Mouse (Mus musculus) embryonic facial prominence, embryonic 11.5 days (tissue): ENCODE results near the gene Itga3. TPM values are rescaled to one million over a fixed set of nuclear protein-coding genes. Genes with fewer than 3 reads are reported as not detected.

ENCODE experiments used
- ATAC-seq: fragments of 200-750 bp; cut with Nextera tagmentation; replicated peaks from 2 replicates; pipeline ENCODE4 v1.8.0; 2017; ENCODE audit warnings: low read depth; ENCODE audit not compliant: insufficient number of reproducible peaks, low FRiP score, low TSS enrichment
- DNase-seq: peaks from one replicate; pipeline ENCODE4 v3.0.0-alpha.2; 2015; ENCODE audit warnings: low spot score
- H3K27ac ChIP-seq: fragments of 300-500 bp; sonication (generic); replicated peaks from 2 replicates; pipeline ENCODE4 v1.5.1; 2014; ENCODE audit warnings: mild to moderate bottlenecking, low read depth, low read length, control low read depth
- H3K27me3 ChIP-seq: fragments of 300-500 bp; sonication (generic); 2 replicates; pipeline ENCODE4 v1.6.1; 2014; ENCODE audit warnings: mild to moderate bottlenecking, low read length, moderate library complexity, mixed read lengths; ENCODE audit not compliant: control insufficient read depth, insufficient read depth
- H3K36me3 ChIP-seq: fragments of 300-500 bp; sonication (generic); replicated peaks from 2 replicates; pipeline ENCODE4 v1.6.1; 2014; ENCODE audit warnings: low read depth, mild to moderate bottlenecking, low read length, moderate library complexity, mixed read lengths; ENCODE audit not compliant: control insufficient read depth, insufficient read depth
- H3K4me1 ChIP-seq: fragments of 300-500 bp; sonication (generic); 2 replicates; pipeline ENCODE4 v1.6.1; 2014; ENCODE audit warnings: low read length, mixed read lengths; ENCODE audit not compliant: control insufficient read depth, insufficient read depth
- H3K4me2 ChIP-seq: fragments of 300-500 bp; sonication (generic); 2 replicates; pipeline ENCODE4 v1.6.1; 2014; ENCODE audit warnings: low read depth, mild to moderate bottlenecking, control low read depth, low read length, moderate library complexity
- H3K4me3 ChIP-seq: fragments of 300-500 bp; sonication (generic); 2 replicates; pipeline ENCODE4 v1.5.1; 2014; ENCODE audit warnings: low read depth, low read length, control low read depth
- H3K9ac ChIP-seq: fragments of 300-500 bp; sonication (generic); replicated peaks from 2 replicates; pipeline ENCODE4 v1.6.1; 2014; ENCODE audit warnings: mild to moderate bottlenecking, control low read depth, low read length
- H3K9me3 ChIP-seq: fragments of 300-500 bp; sonication (generic); replicated peaks from 2 replicates; pipeline ENCODE4 v1.6.1; 2016; ENCODE audit warnings: mild to moderate bottlenecking, low read length, inconsistent platforms, mixed read lengths; ENCODE audit not compliant: control insufficient read depth
- WGBS: fragments of 180-500 bp; shearing (Covaris S2); extraction: QIAGEN DNeasy Blood & Tissue Kit; methylation state at CpG from one replicate; pipeline ENCODE4 v1.1.7; 2014; 5-methylcytosine and 5-hydroxymethylcytosine counted together
- polyA plus RNA-seq: library from polyadenylated mRNA; unstranded; fragments of >200 nt; fragmentation: Nextera tagmentation; extraction: Ambion mirVana; gene quantifications from 2 replicates; pipeline ENCODE4 v1.2.1, GENCODE M21; 2014

Gene Itga3
- polyA plus RNA-seq, 1 experiment from 2014 or later: 5.1 TPM

GRCm38 (mm10) chr11:95009629-95010014 is 67.0 kb downstream of the Itga3 start, which contains the start of gene Samd14:
Gene Samd14 (plus strand): TSS chr11:95009879.
- peak within 1 kb of the TSS; percentile 88 for H3K9ac ChIP-seq
- DNase-seq (peak; percentile 88), ATAC-seq (peak; percentile 63)
- WGBS: under 1% methylated on average over 30 of the region's 32 CpGs
- no peaks in the 10 kb centered on the region for H3K27me3 ChIP-seq
- H3K4me1 ChIP-seq: peaks cover 8% of the 10 kb centered on the region
- H3K27ac ChIP-seq: peak within 1 kb of the TSS; percentile 89
- H3K36me3 ChIP-seq: peaks cover 2% of the 10 kb centered on the region; the same call in 1 of the 2 replicates
- peak within 1 kb of the TSS; percentile 78 for H3K4me3 ChIP-seq
- H3K9me3 ChIP-seq: no peaks in the 10 kb centered on the region
- H3K4me2 ChIP-seq: peak within 1 kb of the TSS; percentile 69

GRCm38 (mm10) chr11:95008661-95009628 is 67.7 kb downstream of the Itga3 start:
- no peaks in the 10 kb centered on the region for H3K9me3 ChIP-seq
- WGBS: 41% methylated on average over 15 of the region's 15 CpGs
- H3K9ac ChIP-seq: peak overlapping the region; percentile 88
- no peaks in the 10 kb centered on the region; the same call in 1 of the 2 replicates for H3K36me3 ChIP-seq
- DNase-seq: no peak
- peak overlapping the region; percentile 69 for H3K4me2 ChIP-seq
- ATAC-seq: no peak; the same call in 1 of the 2 replicates
- peak overlapping the region; percentile 89 for H3K27ac ChIP-seq
- H3K4me1 ChIP-seq: peaks cover 8% of the 10 kb centered on the region
- no peaks in the 10 kb centered on the region for H3K27me3 ChIP-seq
- peak overlapping the region; percentile 78 for H3K4me3 ChIP-seq

- peaks cover 5% of the 10 kb centered on the region for H3K4me1 ChIP-seq
- H3K9me3 ChIP-seq: no peaks in the 10 kb centered on the region
- H3K9ac ChIP-seq: no peak overlapping the region; the same call in 1 of the 2 replicates
- no peaks in the 10 kb centered on the region for H3K27me3 ChIP-seq
- H3K36me3 ChIP-seq: peaks cover 4% of the 10 kb centered on the region
- no peak overlapping the region for H3K4me3 ChIP-seq
- no peak for DNase-seq
- no peak overlapping the region for H3K4me2 ChIP-seq
- WGBS: 62% methylated on average over 3 of the region's 3 CpGs
- no peak for ATAC-seq
- no peak overlapping the region for H3K27ac ChIP-seq
Observed at GRCm38 (mm10) chr11:95007418-95007817, 69.2 kb downstream of the Itga3 start.

GRCm38 (mm10) chr11:95006525-95007219 is 69.9 kb downstream of the Itga3 start:
- H3K9me3 ChIP-seq: no peaks in the 10 kb centered on the region
- ATAC-seq: peak; percentile 9
- no peaks in the 10 kb centered on the region for H3K27me3 ChIP-seq
- H3K9ac ChIP-seq: peak overlapping the region; percentile 70
- H3K4me3 ChIP-seq: peak overlapping the region; percentile 36
- H3K4me2 ChIP-seq: peak overlapping the region; percentile 68
- peaks cover 5% of the 10 kb centered on the region for H3K4me1 ChIP-seq
- DNase-seq: peak; percentile 84
- H3K27ac ChIP-seq: peak overlapping the region; percentile 59; the same call in 1 of the 2 replicates
- peaks cover 10% of the 10 kb centered on the region for H3K36me3 ChIP-seq
- 2% methylated on average over 27 of the region's 27 CpGs for WGBS

GRCm38 (mm10) chr11:95006038-95006437 is 70.6 kb downstream of the Itga3 start:
- peak; percentile 44 for DNase-seq
- H3K4me1 ChIP-seq: peaks cover 2% of the 10 kb centered on the region
- H3K9me3 ChIP-seq: no peaks in the 10 kb centered on the region
- no peaks in the 10 kb centered on the region for H3K27me3 ChIP-seq
- peak overlapping the region; percentile 36; the same call in 1 of the 2 replicates for H3K4me3 ChIP-seq
- no peak overlapping the region for H3K27ac ChIP-seq
- no peak for ATAC-seq
- peaks cover 10% of the 10 kb centered on the region for H3K36me3 ChIP-seq
- H3K9ac ChIP-seq: peak overlapping the region; percentile 39; the same call in 1 of the 2 replicates
- WGBS: 30% methylated on average over 4 of the region's 4 CpGs
- H3K4me2 ChIP-seq: peak overlapping the region; percentile 68

GRCm38 (mm10) chr11:95004937-95005198 is 71.7 kb downstream of the Itga3 start:
- peaks cover 10% of the 10 kb centered on the region for H3K36me3 ChIP-seq
- 65% methylated on average over 6 of the region's 6 CpGs for WGBS

GRCm38 (mm10) chr11:95004136-95004936 is 72.3 kb downstream of the Itga3 start:
- H3K27ac ChIP-seq: no peak overlapping the region

More at GRCm38 (mm10) chr11:95004937-95005198, 71.7 kb downstream of the Itga3 start:
- DNase-seq: no peak
- no peak overlapping the region for H3K4me2 ChIP-seq
- H3K4me1 ChIP-seq: peaks cover 7% of the 10 kb centered on the region
- no peak overlapping the region for H3K27ac ChIP-seq
- H3K9ac ChIP-seq: no peak overlapping the region
- no peak for ATAC-seq
- H3K4me3 ChIP-seq: no peak overlapping the region
- no peaks in the 10 kb centered on the region for H3K9me3 ChIP-seq
- no peaks in the 10 kb centered on the region for H3K27me3 ChIP-seq

More at GRCm38 (mm10) chr11:95004136-95004936, 72.3 kb downstream of the Itga3 start:
- 86% methylated on average over 12 of the region's 12 CpGs for WGBS
- no peak overlapping the region for H3K4me3 ChIP-seq
- no peak overlapping the region for H3K4me2 ChIP-seq
- peaks cover 10% of the 10 kb centered on the region for H3K36me3 ChIP-seq
- no peaks in the 10 kb centered on the region for H3K27me3 ChIP-seq
- ATAC-seq (no peak), DNase-seq (no peak)
- peaks cover 7% of the 10 kb centered on the region for H3K4me1 ChIP-seq
- no peaks in the 10 kb centered on the region for H3K9me3 ChIP-seq
- H3K9ac ChIP-seq: no peak overlapping the region
